Mouse (Mus musculus) spleen, adult 2 months (tissue): ENCODE measurements at regions not wholly inside any gene's neighbourhood (a gene's known extent, or its start where the extent isn't known, plus 50 kb on each side); places are given as distances from the start of the nearest gene placed in this dataset.

ENCODE experiments used
- DNase-seq, 2 experiments: peaks; one replicate each; pipeline versions ENCODE4 v3.0.0 to v3.0.0-alpha.2; 2012 to 2021; ENCODE audit warnings: low spot score in 2 of 2, low read depth in 1 of 2
- H3K27ac ChIP-seq: fragments of 200-500 bp; 2 replicates; pipeline ENCODE4 v1.5.1; 2012; ENCODE audit warnings: low read length, inconsistent platforms; ENCODE audit not compliant: insufficient read depth
- H3K27me3 ChIP-seq: fragments of 200-500 bp; 2 replicates; pipeline ENCODE4 v1.6.1; 2012; ENCODE audit warnings: mild to moderate bottlenecking, moderate library complexity, low read length, inconsistent platforms; ENCODE audit not compliant: control insufficient read depth, insufficient read depth
- H3K36me3 ChIP-seq: fragments of 200-500 bp; 2 replicates; pipeline ENCODE4 v1.6.1; 2012; ENCODE audit warnings: mild to moderate bottlenecking, low read length, inconsistent platforms; ENCODE audit not compliant: control insufficient read depth, insufficient read depth
- H3K4me1 ChIP-seq: fragments of 200-500 bp; 2 replicates; pipeline ENCODE4 v1.6.1; 2011; ENCODE audit warnings: inconsistent platforms; ENCODE audit not compliant: control insufficient read depth, insufficient read depth, insufficient read length
- H3K4me3 ChIP-seq: fragments of 200-500 bp; 2 replicates; pipeline ENCODE4 v1.5.1; 2011; ENCODE audit warnings: mild to moderate bottlenecking, inconsistent platforms; ENCODE audit not compliant: insufficient read depth, insufficient read length; ENCODE audit errors: extremely low read depth
- CTCF ChIP-seq: fragments of 200-500 bp; IDR thresholded peaks from 2 replicates; pipeline ENCODE4 v1.5.1; 2011; ENCODE audit warnings: mild to moderate bottlenecking, inconsistent platforms; ENCODE audit not compliant: insufficient read depth, insufficient read length, insufficient replicate concordance; ENCODE audit errors: extremely low read depth
- POLR2A ChIP-seq: fragments of 200-500 bp; IDR thresholded peaks from 2 replicates; pipeline ENCODE4 v1.6.1; 2011; ENCODE audit warnings: low read depth, low read length, inconsistent platforms
- WGBS: fragments of 180-500 bp; shearing (Covaris S2); methylation state at CpG from one replicate; pipeline ENCODE4 v1.1.7; 2018; 5-methylcytosine and 5-hydroxymethylcytosine counted together

GRCm38 (mm10) chr4:127640251-127641085 lies 282.5 kb upstream of the Gjb5 start:
- no peak for DNase-seq
- no peak for TF ChIP-seq POLR2A
- no peak for TF ChIP-seq CTCF
- Histone ChIP-seq H3K4me3 (no peak overlapping the region), H3K27ac (no peak overlapping the region), H3K27me3 (no peaks in the 10 kb centered on the region), H3K36me3 (no peaks in the 10 kb centered on the region), H3K4me1 (no peaks in the 10 kb centered on the region)
- 48% methylated on average over 14 of the region's 14 CpGs for WGBS

- Histone ChIP-seq H3K4me3 (no peak overlapping the region), H3K4me1 (no peaks in the 10 kb centered on the region), H3K36me3 (no peaks in the 10 kb centered on the region), H3K27me3 (no peaks in the 10 kb centered on the region), H3K27ac (no peak overlapping the region)
- DNase-seq: no peak
- TF ChIP-seq POLR2A (no peak), CTCF (no peak)
- WGBS: 89% methylated on average over 3 of the region's 3 CpGs
Observed at GRCm38 (mm10) chr4:127639765-127640164, 281.8 kb upstream of the Gjb5 start.

GRCm38 (mm10) chr4:127636934-127637333 lies 279.0 kb upstream of the Gjb5 start:
- 65% methylated on average over 11 of the region's 11 CpGs for WGBS
- DNase-seq: no peak
- Histone ChIP-seq H3K27me3 (no peaks in the 10 kb centered on the region), H3K36me3 (no peaks in the 10 kb centered on the region), H3K27ac (no peak overlapping the region), H3K4me1 (no peaks in the 10 kb centered on the region), H3K4me3 (no peak overlapping the region)
- TF ChIP-seq CTCF: no peak
- TF ChIP-seq POLR2A: no peak

- no peaks in the 10 kb centered on the region for H3K36me3 ChIP-seq
- 86% methylated on average over 8 of the region's 8 CpGs for WGBS
- H3K4me1 ChIP-seq: no peaks in the 10 kb centered on the region
- TF ChIP-seq CTCF: no peak
- TF ChIP-seq POLR2A: no peak
- no peak overlapping the region for H3K4me3 ChIP-seq
- DNase-seq: no peak
- no peaks in the 10 kb centered on the region for H3K27me3 ChIP-seq
- H3K27ac ChIP-seq: no peak overlapping the region
Observed at GRCm38 (mm10) chr4:127635262-127635661, 277.3 kb upstream of the Gjb5 start.

- Histone ChIP-seq H3K4me1 (no peaks in the 10 kb centered on the region), H3K4me3 (no peak overlapping the region), H3K27ac (no peak overlapping the region), H3K27me3 (no peaks in the 10 kb centered on the region), H3K36me3 (no peaks in the 10 kb centered on the region)
- 10% methylated on average over 14 of the region's 14 CpGs for WGBS
- no peak for TF ChIP-seq CTCF
- no peak for TF ChIP-seq POLR2A
- no peak for DNase-seq
Observed at GRCm38 (mm10) chr4:127619870-127620269, 261.9 kb upstream of the Gjb5 start.

GRCm38 (mm10) chr4:127612761-127613160 lies 254.8 kb upstream of the Gjb5 start:
- WGBS: 51% methylated on average over 8 of the region's 8 CpGs
- no peaks in the 10 kb centered on the region for H3K36me3 ChIP-seq
- H3K27me3 ChIP-seq: no peaks in the 10 kb centered on the region
- TF ChIP-seq CTCF (no peak), POLR2A (no peak)
- no peaks in the 10 kb centered on the region for H3K4me1 ChIP-seq
- H3K4me3 ChIP-seq: no peak overlapping the region
- DNase-seq: no peak
- H3K27ac ChIP-seq: no peak overlapping the region

- DNase-seq: no peak
- H3K27me3 ChIP-seq: no peaks in the 10 kb centered on the region
- no peak overlapping the region for H3K4me3 ChIP-seq
- no peaks in the 10 kb centered on the region for H3K4me1 ChIP-seq
- no peaks in the 10 kb centered on the region for H3K36me3 ChIP-seq
- 90% methylated on average over 8 of the region's 8 CpGs for WGBS
- TF ChIP-seq CTCF (no peak), POLR2A (no peak)
- no peak overlapping the region for H3K27ac ChIP-seq
Observed at GRCm38 (mm10) chr4:127600919-127601318, 242.9 kb upstream of the Gjb5 start.
